ENCODE assay signal across 21 mouse cellular contexts in the genomic region with DNA sequence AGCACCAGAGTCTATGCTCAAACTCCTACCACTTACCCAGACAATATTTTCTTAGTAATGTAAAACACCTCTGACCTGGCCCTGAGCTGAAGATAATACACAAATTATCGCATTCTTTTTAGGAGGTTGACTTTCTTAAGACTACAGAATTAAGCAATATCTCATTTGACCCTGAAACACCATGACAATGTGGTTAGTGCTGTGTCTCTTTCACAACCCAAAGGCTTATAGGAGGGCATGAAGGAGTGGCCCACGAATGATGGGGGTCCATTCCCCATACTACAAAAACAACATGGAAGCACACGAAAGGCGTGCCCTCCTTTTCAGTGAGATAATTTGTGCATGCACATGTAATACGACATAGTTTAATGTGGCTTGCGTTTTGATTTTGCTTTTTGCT.
"Had no signal": no experiment of that assay in that cellular context is flagged by ENCODE, and none has a peak within 500 bp of the region (broad histone marks: within the 10 kb centered on the region; RNA-seq: fewer than 3 reads in every experiment).

No protein-coding gene starts in this region.

- ATAC-seq: forebrain, embryonic 13.5 days; forebrain, embryonic 14.5 days; forebrain, embryonic 15.5 days; forebrain, embryonic 16.5 days; forebrain, postnatal 0 days had no signal

- DNase-seq: cerebellum, adult 8-10 months; cerebellum, adult 9-10 months; cerebellum, adult 9-11 months; cerebellum, postnatal 10 days; cerebellum, postnatal 14 days; cerebellum, postnatal 25 days; cerebellum, postnatal 36 days; embryo, embryonic 11 days; forebrain, postnatal 0 days; gastrocnemius, adult 2 months; gastrocnemius, postnatal 10 days; gastrocnemius, postnatal 14 days; gastrocnemius, postnatal 25 days; gastrocnemius, postnatal 36 days; heart, adult 11 months; heart, adult 18-20 months; heart, adult 2 months had no signal
